Mouse (Mus musculus) Patski (cell line): ENCODE measurements around the gene Mrpl53. TPM values are rescaled to one million over a fixed set of nuclear protein-coding genes. Genes with fewer than 3 reads are reported as not detected.

ENCODE experiments used
- ATAC-seq: fragments of 100-300 bp; one replicate; pipeline ENCODE4 v1.8.0; 2021
- CTCF ChIA-PET: fragments of 350-600 bp; sonication (Branson Sonifier 250); formaldehyde crosslinking; loops from one replicate; lab custom pipeline; 2022; ENCODE audit warnings: inconsistent platforms; lab: Charles Lee
- POLR2A ChIA-PET: fragments of 350-600 bp; sonication (Branson Sonifier 250); formaldehyde crosslinking; loops from one replicate; lab custom pipeline; 2022; ENCODE audit warnings: antibody characterized with exemption, inconsistent platforms; lab: Charles Lee
- DNase-seq: peaks from one replicate; pipeline ENCODE4 v3.0.0-alpha.2; 2011; ENCODE audit warnings: low read depth, low spot score
- H3K27me3 ChIP-seq: fragments of 371-371 bp; one replicate; pipeline ENCODE4 v1.5.1; 2021
- CTCF ChIP-seq: fragments of 100-300 bp; IDR thresholded peaks from one replicate; pipeline ENCODE4 v1.5.1; 2021
- in situ Hi-C: fragments of 300-500 bp; cut with MboI; formaldehyde crosslinking; loops from 3 replicates; pipeline ENCODE4 v1.11.1; 2018; ENCODE audit warnings: low pct_unique_long_range_greater_than_20kb, mixed read lengths
- polyA plus RNA-seq: library from polyadenylated mRNA; unstranded; gene quantifications from one replicate; pipeline ENCODE4 v1.2.3, GENCODE M21; 2021

Mrpl53 gene
- polyA plus RNA-seq, 1 experiment from 2014 or later = 93.4 TPM

DNA sequence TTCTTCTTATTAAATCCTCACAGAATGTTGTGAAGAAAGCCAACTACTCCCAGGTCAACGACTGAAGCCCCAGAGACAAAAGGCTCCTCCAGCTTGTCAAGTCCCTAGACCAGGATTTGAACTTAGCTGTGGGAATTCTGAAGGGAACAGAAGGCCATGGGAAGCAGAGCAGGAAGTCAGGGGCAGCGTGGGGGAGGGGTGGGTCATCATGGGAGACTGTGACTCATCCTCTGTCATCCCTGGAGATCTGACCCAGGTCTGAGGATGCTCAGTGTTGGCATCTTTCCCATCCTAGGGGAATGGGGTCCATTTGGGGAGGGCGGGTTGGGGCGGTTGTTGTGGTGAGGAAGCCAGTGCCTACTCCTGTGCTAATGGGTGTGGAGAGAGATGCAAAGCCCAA lies 32.8 kb downstream of the Mrpl53 start:
- in situ Hi-C loops = no loop called here
- CTCF ChIA-PET = interaction anchor here (1.0 kb wide), 1 partner anchor 24 kb away, joined by 3 read pairs; the partner anchor contains the start of gene Dctn1
- H3K27me3 ChIP-seq = no peaks in the 10 kb centered on the region
- DNase-seq (no peak), ATAC-seq (no peak)
- TF ChIP-seq CTCF = no peak
- POLR2A ChIA-PET = interaction anchor here (0.7 kb wide), 1 partner anchor 82 kb away, joined by 3 read pairs; no protein-coding TSS in a partner anchor

DNA sequence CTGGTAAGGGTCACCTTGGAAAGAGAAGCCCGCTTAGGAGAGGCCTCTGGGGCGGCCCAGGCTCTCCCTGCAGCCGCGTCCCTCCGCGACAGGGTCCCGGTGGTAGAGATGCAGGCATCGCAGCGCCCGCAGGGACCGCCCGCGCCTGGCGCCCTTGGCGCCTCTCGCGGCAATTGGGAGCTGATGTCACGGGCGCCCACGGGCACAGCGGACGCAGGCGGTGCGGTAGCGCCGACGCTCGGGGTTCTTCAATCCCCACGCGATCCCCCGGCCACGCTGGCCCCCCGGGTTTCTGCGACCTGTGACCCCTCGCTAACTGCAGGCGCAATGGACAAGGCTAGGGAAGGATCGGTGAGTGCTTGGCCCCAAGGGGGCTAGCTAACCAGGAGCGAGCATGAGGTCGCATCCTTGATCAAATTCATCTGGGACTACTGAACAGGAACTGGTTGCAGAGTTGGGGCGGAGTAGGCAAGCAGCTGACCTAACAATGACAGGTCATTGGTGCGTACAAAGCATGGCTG lies 33.4 kb downstream of the Mrpl53 start:
- TF ChIP-seq CTCF = no peak
- no peaks in the 10 kb centered on the region for H3K27me3 ChIP-seq
- in situ Hi-C loops = no loop called here
- ATAC-seq (no peak), DNase-seq (no peak)
- CTCF ChIA-PET = interaction anchor here (1.0 kb wide), 1 partner anchor 23 kb away, joined by 3 read pairs; the partner anchor contains the start of gene Dctn1
- POLR2A ChIA-PET = interaction anchor here (0.7 kb wide), 1 partner anchor 82 kb away, joined by 3 read pairs; no protein-coding TSS in a partner anchor

DNA sequence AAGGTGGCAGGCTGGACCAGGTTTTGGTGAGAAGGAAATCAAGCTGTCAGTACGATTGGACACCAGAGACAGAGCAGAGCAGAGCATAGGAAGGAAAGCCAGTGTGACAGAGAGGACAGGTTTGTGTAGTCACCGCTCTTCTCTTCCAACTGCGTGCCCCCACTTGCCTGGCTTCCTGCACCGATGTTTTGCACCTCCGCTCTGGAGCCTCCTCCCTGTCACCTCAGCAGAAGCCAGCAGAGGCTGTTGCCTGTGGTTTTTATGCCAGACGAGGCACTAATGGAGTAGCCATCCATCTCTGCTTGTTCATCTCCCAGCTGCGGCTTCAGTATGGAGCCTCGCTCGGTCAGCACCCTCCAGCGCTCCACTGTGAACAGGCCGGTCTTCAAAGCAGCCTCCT lies 34.0 kb downstream of the Mrpl53 start:
- CTCF ChIA-PET = no interaction called here
- in situ Hi-C loops = no loop called here
- no peak for TF ChIP-seq CTCF
- POLR2A ChIA-PET = no interaction called here
- DNase-seq (no peak), ATAC-seq (no peak)
- no peaks in the 10 kb centered on the region for H3K27me3 ChIP-seq

DNA sequence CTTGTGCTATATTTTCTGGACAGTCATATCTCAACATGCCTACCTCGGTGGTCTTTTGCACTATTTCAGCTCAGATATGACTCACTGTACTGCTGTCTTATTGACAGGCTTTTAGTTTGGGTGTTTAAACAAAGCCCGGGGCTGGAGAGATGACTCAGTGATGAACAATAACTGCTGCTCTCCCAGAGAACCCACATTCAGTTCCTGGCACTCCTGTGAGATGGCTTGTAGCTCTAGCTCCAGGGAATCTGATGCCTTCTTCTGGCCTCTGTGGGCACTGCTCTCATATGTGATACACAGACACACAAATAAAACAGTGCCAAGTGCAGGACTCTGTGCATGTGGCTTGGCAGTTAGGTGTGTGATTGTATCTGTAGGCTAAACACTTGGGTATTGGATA lies 36.4 kb downstream of the Mrpl53 start:
- H3K27me3 ChIP-seq = no peaks in the 10 kb centered on the region
- CTCF ChIA-PET = interaction anchor here (1.0 to 1.8 kb wide), 3 partner anchors 14 to 27 kb away, joined by 3 to 8 read pairs (median 3); no protein-coding TSS in a partner anchor
- DNase-seq = no peak
- POLR2A ChIA-PET = interaction anchor here (0.5 to 1.2 kb wide), 2 partner anchors 11 to 13 kb away, joined by 5 to 7 read pairs; partner anchors contain the start of genes 1700003E16Rik and Wdr54
- ATAC-seq = peak; percentile 13
- in situ Hi-C loops = no loop called here
- TF ChIP-seq CTCF = no peak

DNA sequence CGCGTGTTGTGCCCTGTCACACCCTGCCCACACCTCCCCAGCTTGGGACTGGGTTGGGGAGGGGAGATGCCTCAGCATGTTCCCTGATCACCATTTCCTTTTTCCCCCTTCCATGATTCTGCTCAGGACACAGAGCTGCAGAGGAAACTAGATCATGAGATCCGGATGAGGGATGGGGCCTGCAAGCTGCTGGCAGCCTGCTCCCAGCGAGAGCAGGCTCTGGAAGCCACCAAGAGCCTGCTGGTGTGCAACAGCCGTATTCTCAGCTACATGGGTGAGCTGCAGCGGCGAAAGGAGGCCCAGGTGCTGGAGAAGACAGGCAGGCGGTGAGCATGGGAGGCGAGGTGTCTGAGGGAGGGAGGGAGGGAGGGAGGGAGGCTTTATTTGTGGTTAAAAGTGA lies 37.0 kb downstream of the Mrpl53 start:
- in situ Hi-C loops = no loop called here
- no peak for TF ChIP-seq CTCF

DNA sequence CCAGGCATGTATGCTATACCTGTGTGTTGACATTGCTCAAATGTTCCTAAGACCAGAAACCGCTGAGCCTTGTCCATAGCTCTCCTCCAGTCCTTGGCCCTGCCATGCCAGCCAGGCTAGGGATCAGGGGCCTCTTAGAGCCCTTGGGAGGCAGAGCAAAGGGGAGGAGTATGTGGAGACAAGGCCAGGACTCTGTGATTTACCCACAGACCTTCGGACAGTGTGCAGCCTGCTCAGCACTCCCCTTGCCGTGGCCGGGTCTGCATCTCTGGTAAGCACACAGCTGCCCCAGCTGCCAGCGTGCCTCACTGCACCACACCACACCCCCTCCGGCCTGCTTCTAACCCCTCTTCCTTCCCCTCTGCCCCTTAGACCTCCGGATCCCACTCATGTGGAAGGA lies 38.4 kb downstream of the Mrpl53 start:
- ChIA-PET POLR2A (interaction anchor here (1.4 kb wide), 1 partner anchor 9 kb away, joined by 3 read pairs; the partner anchor contains the start of genes 1700003E16Rik and Wdr54), CTCF (no interaction called here)
- in situ Hi-C loops = no loop called here
- no peak for ATAC-seq
- no peak for DNase-seq
- H3K27me3 ChIP-seq = no peaks in the 10 kb centered on the region
- no peak for TF ChIP-seq CTCF

More for the DNA sequence above, 37.0 kb downstream of the Mrpl53 start:
- no peaks in the 10 kb centered on the region for H3K27me3 ChIP-seq
- ATAC-seq (no peak), DNase-seq (no peak)
- ChIA-PET POLR2A (no interaction called here), CTCF (interaction anchor here (1.1 to 1.8 kb wide), 3 partner anchors 13 to 119 kb away, joined by 3 to 8 read pairs (median 3); no protein-coding TSS in a partner anchor)

DNA sequence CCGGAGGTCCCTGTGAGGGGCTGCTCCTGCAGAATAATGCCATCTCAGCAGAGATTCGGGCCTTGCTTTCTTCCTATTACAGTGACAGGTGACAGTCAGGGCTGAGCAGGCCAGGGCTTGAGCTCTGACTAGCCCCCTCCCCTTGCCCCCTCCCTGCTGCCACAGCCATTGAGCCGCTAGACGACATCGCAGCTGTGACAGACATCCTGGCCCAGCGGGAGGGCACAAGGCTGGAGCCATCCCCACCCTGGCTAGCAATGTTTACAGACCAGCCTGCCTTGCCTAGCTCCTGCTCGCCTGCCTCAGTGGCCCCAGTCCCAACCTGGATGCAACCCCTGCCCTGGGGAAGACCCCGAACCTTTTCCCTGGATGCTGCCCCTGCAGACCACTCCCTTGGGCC lies 42.9 kb downstream of the Mrpl53 start:
- no peaks in the 10 kb centered on the region for H3K27me3 ChIP-seq
- ATAC-seq = no peak
- ChIA-PET POLR2A (no interaction called here), CTCF (interaction anchor here (1.3 kb wide), 1 partner anchor 31 kb away, joined by 3 read pairs; the partner anchor contains the start of gene Wbp1)
- no peak for TF ChIP-seq CTCF
- no peak for DNase-seq
- in situ Hi-C loops = no loop called here

DNA sequence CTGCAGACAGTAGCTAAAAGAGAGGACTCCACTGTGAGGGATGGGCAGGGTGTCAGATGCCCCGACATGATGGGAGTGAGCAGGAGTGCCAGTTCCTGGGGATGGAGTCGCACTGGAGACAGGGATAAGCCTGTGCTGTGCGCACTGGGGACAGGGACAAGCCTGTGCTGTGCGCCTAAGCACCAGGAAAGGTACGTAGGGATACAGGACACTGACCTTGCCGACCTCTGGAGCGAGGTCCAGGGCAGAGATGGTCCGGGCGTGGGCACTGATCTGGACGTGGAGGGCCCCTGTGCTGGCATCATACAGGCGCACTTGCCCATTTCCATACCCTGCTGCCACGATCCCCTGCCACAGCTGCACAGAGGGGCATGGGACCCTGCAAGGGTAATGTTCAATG lies 44.2 kb downstream of the Mrpl53 start:
- CTCF ChIA-PET = no interaction called here
- H3K27me3 ChIP-seq = no peaks in the 10 kb centered on the region
- ATAC-seq (no peak), DNase-seq (no peak)
- POLR2A ChIA-PET = interaction anchor here (1.0 kb wide), 2 partner anchors 28 to 33 kb away, joined by 3 read pairs; no protein-coding TSS in a partner anchor
- TF ChIP-seq CTCF = no peak
- in situ Hi-C loops = no loop called here

DNA sequence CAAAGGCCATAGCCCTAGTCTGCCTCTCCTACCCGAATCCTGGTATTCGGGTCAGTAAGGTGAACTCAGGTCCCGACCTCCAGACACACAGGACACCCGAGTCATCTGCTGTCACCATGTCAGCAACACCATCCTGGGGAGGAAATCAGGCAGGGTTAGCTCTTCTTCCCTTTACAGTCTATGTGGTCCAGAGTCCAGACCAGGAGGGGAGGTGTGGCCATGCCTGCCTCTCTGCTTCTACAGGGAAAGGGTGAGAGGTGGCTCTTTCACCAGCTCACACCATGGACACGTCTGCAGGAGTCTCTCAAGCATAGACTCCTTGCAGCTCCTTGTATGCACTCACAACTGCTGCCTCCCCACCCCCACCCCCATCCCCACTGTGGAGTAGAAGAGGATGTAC lies 44.6 kb downstream of the Mrpl53 start:
- no peak for TF ChIP-seq CTCF
- in situ Hi-C loops = no loop called here
- no peak for ATAC-seq
- ChIA-PET CTCF (no interaction called here), POLR2A (interaction anchor here (1.0 kb wide), 1 partner anchor 29 kb away, joined by 3 read pairs; no protein-coding TSS in a partner anchor)
- no peaks in the 10 kb centered on the region for H3K27me3 ChIP-seq
- DNase-seq = no peak

DNA sequence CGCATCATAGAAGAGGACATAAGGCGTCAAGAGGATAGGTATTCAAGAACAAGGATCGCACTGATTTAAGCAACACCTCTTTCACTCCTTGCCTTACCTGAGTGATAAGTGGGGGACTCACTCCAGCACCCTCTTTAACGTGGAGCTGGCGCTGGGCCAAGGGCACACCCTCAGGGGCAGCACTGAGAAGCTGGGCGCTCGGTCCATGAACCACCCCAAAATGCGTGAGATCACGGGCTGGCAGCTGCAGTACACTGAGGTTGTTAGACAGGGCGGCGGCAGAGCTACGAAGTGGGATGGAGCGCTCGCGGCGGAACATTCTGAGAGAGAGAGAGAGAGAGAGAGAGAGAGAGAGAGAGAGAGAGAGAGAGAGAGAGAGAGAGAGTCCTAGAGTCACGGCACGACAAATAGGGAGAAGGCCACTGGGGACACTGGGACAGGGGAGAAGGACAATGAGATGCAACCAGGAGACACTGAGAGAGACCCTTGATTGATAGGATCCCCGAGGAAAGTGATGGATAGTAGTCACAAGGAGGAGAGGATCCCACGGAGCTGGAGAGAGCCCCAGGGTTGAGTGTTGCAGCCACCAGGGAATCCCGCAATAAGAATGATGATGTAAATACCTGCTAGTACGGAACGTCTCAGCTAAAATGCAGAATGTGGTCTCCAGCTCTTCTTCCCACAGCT lies 46.9 kb downstream of the Mrpl53 start:
- TF ChIP-seq CTCF = no peak
- in situ Hi-C loops = loop anchor here (5.0 kb wide), 3 partner anchors 38 to 243 kb away; partner anchors contain the start of gene Mogs
- ChIA-PET POLR2A (interaction anchor here (0.6 to 1.6 kb wide), 6 partner anchors 11 to 425 kb away, joined by 3 to 7 read pairs (median 4); partner anchors contain the start of gene Wbp1), CTCF (interaction anchor here (1.3 to 1.9 kb wide), 4 partner anchors 12 to 49 kb away, joined by 3 to 4 read pairs (median 3); no protein-coding TSS in a partner anchor)
- ATAC-seq (peak; percentile 16), DNase-seq (no peak)
- no peaks in the 10 kb centered on the region for H3K27me3 ChIP-seq
